Mouse (Mus musculus): ENCODE data around the gene Tmem106c. TPM values are rescaled to one million over a fixed set of nuclear protein-coding genes. Genes with fewer than 3 reads are reported as not detected.

The Tmem106c gene
- polyA plus RNA-seq, 1 experiment: 7.1 TPM

DNA sequence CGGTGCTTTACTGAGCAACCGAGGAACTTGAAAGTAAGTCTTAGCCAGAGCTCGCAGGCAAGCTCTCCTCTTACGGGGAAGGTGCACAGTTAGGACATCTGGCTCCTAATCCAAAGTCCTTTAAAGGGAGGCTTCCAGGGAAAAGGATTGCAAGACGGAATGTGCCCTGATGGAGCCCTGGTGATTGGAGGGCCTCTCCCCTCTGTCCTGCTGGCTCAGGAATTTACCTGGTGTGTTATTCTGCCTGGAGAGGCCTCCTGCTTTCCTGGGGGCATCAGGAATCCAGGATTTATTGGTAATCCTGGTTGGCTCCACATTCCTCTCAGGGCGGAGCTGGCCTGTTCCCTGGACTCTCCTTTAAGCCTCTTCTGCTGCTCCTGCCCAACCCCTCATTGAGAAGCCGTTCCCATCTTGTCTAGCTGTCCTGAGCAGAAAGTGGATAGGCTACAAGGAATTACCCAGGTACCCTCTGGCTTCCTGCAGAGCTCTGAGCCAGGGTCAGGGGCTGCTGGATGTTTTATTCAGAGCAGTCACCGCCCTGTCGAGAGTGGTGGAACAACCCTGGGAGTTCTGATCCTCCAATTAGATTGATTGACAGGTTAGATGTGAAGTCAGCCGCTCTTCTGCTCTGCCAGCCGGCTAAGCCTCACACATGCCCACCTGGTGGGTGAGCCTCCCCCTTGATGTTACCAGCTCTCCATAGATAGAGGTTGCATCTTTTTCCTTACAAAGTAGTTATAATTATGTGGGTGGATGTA lies 9.4 kb downstream of the Tmem106c start:
- no peaks in the 10 kb centered on the region for H3K4me1 ChIP-seq (ENCODE audit: control insufficient read depth, insufficient read depth, low read length)
- H3K27ac ChIP-seq (ENCODE audit: control insufficient read depth, insufficient read depth, low read depth, low read length, poor library complexity): no peak overlapping the region
- WGBS: 74% methylated on average over 11 of the region's 11 CpGs
- TF ChIP-seq POLR2A (IDR thresholded peaks at IDR 0.05; ENCODE audit: borderline replicate concordance, control insufficient read depth, low read depth, low read length) (no peak), CTCF (IDR thresholded peaks at IDR 0.05; ENCODE audit: control insufficient read depth, insufficient read depth, low read length) (no peak)
- H3K4me3 ChIP-seq (replicated peaks; ENCODE audit: control insufficient read depth, low read depth, low read length): no peak overlapping the region

GRCm38 (mm10) chr15:97981560-97981959 lies 17.6 kb downstream of the Tmem106c start:
- Histone ChIP-seq H3K27ac (ENCODE audit: control insufficient read depth, insufficient read depth, low read depth, low read length, poor library complexity) (no peak overlapping the region), H3K4me1 (ENCODE audit: control insufficient read depth, insufficient read depth, low read length) (no peaks in the 10 kb centered on the region), H3K4me3 (replicated peaks; ENCODE audit: control insufficient read depth, low read depth, low read length) (no peak overlapping the region)
- 77% methylated on average over 6 of the region's 6 CpGs for WGBS
- no peak for TF ChIP-seq POLR2A (IDR thresholded peaks at IDR 0.05; ENCODE audit: borderline replicate concordance, control insufficient read depth, low read depth, low read length)

DNA sequence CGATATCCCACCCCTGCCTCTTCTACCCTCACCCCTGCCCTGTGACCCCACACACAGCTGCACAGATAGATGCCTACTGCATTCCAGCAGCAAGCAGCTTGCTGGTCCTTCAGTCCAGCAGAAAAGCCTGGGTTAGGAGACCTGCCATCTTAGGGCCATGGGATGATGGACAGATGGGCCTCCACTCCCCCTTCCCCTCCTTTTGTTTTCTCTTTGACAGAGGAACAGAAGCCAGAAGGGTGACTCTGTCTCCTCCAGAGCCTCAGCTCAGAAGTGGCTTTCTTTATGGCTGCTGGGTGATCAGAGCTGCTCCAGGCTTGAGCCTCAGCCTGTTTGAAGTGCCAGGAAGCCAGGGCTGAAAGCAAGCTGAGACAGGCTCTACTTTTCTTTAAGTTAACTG lies 25.5 kb downstream of the Tmem106c start:
- Histone ChIP-seq H3K4me1 (ENCODE audit: control insufficient read depth, insufficient read depth, low read length) (no peaks in the 10 kb centered on the region), H3K4me3 (replicated peaks; ENCODE audit: control insufficient read depth, low read depth, low read length) (no peak overlapping the region), H3K27ac (ENCODE audit: control insufficient read depth, insufficient read depth, low read depth, low read length, poor library complexity) (no peak overlapping the region)
- TF ChIP-seq POLR2A (IDR thresholded peaks at IDR 0.05; ENCODE audit: borderline replicate concordance, control insufficient read depth, low read depth, low read length) (no peak), CTCF (IDR thresholded peaks at IDR 0.05; ENCODE audit: control insufficient read depth, insufficient read depth, low read length) (no peak)
- 94% methylated on average over 1 of the region's 1 CpGs for WGBS

DNA sequence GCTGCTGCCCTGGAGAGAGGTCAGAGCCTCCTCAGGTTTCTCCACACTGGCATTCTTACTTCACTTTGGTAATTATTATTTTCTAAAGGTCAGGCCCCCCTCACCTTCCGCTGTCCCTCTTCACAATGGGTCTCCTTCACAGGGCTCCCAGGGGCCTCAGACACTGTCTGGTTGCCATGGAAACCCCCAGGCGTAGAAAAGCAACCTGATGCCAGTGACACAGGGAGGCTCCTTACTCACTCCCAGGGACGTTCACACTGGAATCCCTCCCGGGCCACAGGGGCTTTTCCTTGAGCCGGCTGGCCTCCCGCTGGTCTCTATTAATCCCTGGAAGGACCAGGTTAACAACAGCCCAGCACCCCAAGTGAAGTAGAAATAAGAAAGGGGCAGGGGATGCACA lies 26.1 kb downstream of the Tmem106c start:
- TF ChIP-seq POLR2A (IDR thresholded peaks at IDR 0.05; ENCODE audit: borderline replicate concordance, control insufficient read depth, low read depth, low read length) (no peak), CTCF (IDR thresholded peaks at IDR 0.05; ENCODE audit: control insufficient read depth, insufficient read depth, low read length) (no peak)
- Histone ChIP-seq H3K4me1 (ENCODE audit: control insufficient read depth, insufficient read depth, low read length) (no peaks in the 10 kb centered on the region), H3K27ac (ENCODE audit: control insufficient read depth, insufficient read depth, low read depth, low read length, poor library complexity) (no peak overlapping the region), H3K4me3 (replicated peaks; ENCODE audit: control insufficient read depth, low read depth, low read length) (no peak overlapping the region)
- WGBS: 42% methylated on average over 6 of the region's 6 CpGs

- WGBS: 62% methylated on average over 4 of the region's 4 CpGs
- no peak for TF ChIP-seq POLR2A (IDR thresholded peaks at IDR 0.05; ENCODE audit: borderline replicate concordance, control insufficient read depth, low read depth, low read length)
- no peak for TF ChIP-seq CTCF (IDR thresholded peaks at IDR 0.05; ENCODE audit: control insufficient read depth, insufficient read depth, low read length)
- Histone ChIP-seq H3K4me1 (ENCODE audit: control insufficient read depth, insufficient read depth, low read length) (no peaks in the 10 kb centered on the region), H3K27ac (ENCODE audit: control insufficient read depth, insufficient read depth, low read depth, low read length, poor library complexity) (no peak overlapping the region), H3K4me3 (replicated peaks; ENCODE audit: control insufficient read depth, low read depth, low read length) (no peak overlapping the region)
These were observed 26.7 kb downstream of the Tmem106c start for GRCm38 (mm10) chr15:97990721-97991120.

- 82% methylated on average over 12 of the region's 12 CpGs for WGBS
- Histone ChIP-seq H3K4me3 (replicated peaks; ENCODE audit: control insufficient read depth, low read depth, low read length) (no peak overlapping the region), H3K27ac (ENCODE audit: control insufficient read depth, insufficient read depth, low read depth, low read length, poor library complexity) (no peak overlapping the region)
These were observed 27.4 kb downstream of the Tmem106c start for GRCm38 (mm10) chr15:97991285-97991895.

DNA sequence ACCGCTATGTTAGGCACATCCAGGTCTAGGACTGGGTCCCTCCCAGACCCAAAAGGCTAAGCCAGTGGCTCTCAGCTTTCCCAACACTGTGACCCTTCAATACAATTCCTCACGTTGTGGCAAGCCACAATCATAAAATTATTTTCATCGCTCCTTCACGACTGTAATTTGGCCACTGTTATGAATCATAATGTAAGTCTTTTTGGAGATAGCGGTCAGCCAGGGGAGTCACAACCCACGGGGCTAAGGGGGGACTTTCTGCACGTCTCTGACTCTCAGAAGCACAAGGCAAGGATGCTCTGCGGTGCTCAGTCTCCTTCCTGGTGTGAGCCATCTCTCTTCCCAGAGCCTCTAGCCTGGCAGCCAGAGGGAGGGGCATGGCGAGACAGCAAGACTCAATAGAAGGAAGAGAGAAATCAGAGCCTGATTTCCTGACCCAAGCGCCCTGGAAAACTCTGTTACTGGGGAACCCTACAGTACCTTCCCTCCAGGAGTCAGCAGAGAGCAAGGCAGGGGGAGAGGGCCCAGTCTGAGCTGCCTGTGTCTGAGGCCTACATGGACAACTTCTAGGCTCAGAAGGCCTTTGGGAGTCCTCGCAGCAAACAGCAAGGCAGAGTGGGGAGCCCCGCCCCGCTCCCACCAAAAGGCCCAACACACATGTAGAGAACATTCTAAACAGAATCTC lies 28.2 kb downstream of the Tmem106c start:
- TF ChIP-seq CTCF (IDR thresholded peaks at IDR 0.05; ENCODE audit: control insufficient read depth, insufficient read depth, low read length): no peak
- TF ChIP-seq POLR2A (IDR thresholded peaks at IDR 0.05; ENCODE audit: borderline replicate concordance, control insufficient read depth, low read depth, low read length): no peak
- H3K27ac ChIP-seq (ENCODE audit: control insufficient read depth, insufficient read depth, low read depth, low read length, poor library complexity): no peak overlapping the region
- 78% methylated on average over 13 of the region's 13 CpGs for WGBS
- no peaks in the 10 kb centered on the region for H3K4me1 ChIP-seq (ENCODE audit: control insufficient read depth, insufficient read depth, low read length)
- H3K4me3 ChIP-seq (replicated peaks; ENCODE audit: control insufficient read depth, low read depth, low read length): no peak overlapping the region

More at GRCm38 (mm10) chr15:97991285-97991895, 27.4 kb downstream of the Tmem106c start:
- H3K4me1 ChIP-seq (ENCODE audit: control insufficient read depth, insufficient read depth, low read length): no peaks in the 10 kb centered on the region
- TF ChIP-seq CTCF (IDR thresholded peaks at IDR 0.05; ENCODE audit: control insufficient read depth, insufficient read depth, low read length): no peak
- no peak for TF ChIP-seq POLR2A (IDR thresholded peaks at IDR 0.05; ENCODE audit: borderline replicate concordance, control insufficient read depth, low read depth, low read length)

DNA sequence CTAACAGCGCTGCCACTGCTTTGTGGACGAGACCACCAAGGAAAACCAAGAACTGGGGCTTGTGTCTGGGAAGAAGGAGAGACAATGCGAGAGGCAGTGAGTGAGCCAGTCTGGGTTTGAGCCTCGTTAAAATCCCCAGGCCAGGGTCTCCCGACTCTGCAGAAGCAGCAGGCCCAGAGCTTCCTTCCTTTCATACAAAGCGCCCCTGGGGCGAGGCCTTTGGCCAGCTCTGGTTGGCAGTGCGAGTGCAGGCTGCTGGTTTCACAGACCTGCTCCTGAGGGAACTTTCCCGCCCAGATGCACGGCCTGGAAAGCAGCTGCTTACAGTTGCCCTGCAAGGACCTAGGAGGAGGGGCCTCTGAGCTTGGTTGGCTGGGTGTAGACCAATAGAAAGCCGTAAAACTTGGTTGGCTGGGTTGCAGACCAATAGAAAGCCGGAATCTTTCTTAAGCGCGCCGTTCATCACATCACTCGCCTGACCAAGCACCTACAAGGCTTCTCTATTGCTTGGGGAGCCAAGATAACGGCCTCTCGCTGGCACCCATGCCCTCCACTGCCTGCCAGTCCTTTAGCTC lies 28.8 kb downstream of the Tmem106c start:
- whole genome bisulfite sequencing: 11% methylated on average over 18 of the region's 18 CpGs
- Histone ChIP-seq H3K4me1 (ENCODE audit: control insufficient read depth, insufficient read depth, low read length) (no peaks in the 10 kb centered on the region), H3K27ac (ENCODE audit: control insufficient read depth, insufficient read depth, low read depth, low read length, poor library complexity) (no peak overlapping the region), H3K4me3 (replicated peaks; ENCODE audit: control insufficient read depth, low read depth, low read length) (no peak overlapping the region)
- TF ChIP-seq POLR2A (IDR thresholded peaks at IDR 0.05; ENCODE audit: borderline replicate concordance, control insufficient read depth, low read depth, low read length): no peak
- TF ChIP-seq CTCF (IDR thresholded peaks at IDR 0.05; ENCODE audit: control insufficient read depth, insufficient read depth, low read length): no peak

Data from bone marrow, adult 2 months (tissue).